Mouse (Mus musculus) limb, embryonic 13.5 days (tissue): ENCODE measurements around the gene Unc79. TPM values are rescaled to one million over a fixed set of nuclear protein-coding genes. Genes with fewer than 3 reads are reported as not detected.

Experiments used
- ATAC-seq: fragments of 200-750 bp; cut with Nextera tagmentation; 2 replicates; pipeline ENCODE4 v1.8.0; 2017; ENCODE audit warnings: low read depth, moderate number of reproducible peaks, moderate TSS enrichment; ENCODE audit not compliant: low FRiP score
- H3K27ac ChIP-seq: fragments of 300-500 bp; sonication (generic); 2 replicates; pipeline ENCODE4 v1.5.1; 2015; ENCODE audit warnings: inconsistent platforms, mild to moderate bottlenecking, moderate library complexity
- H3K27me3 ChIP-seq: fragments of 300-500 bp; sonication (generic); 2 replicates; pipeline ENCODE4 v1.6.1; 2015; ENCODE audit warnings: mild to moderate bottlenecking, inconsistent platforms
- H3K36me3 ChIP-seq: fragments of 300-500 bp; sonication (generic); 2 replicates; pipeline ENCODE4 v1.6.1; 2015; ENCODE audit warnings: inconsistent platforms, mild to moderate bottlenecking, moderate library complexity
- H3K4me1 ChIP-seq: fragments of 300-500 bp; sonication (generic); 2 replicates; pipeline ENCODE4 v1.6.1; 2015; ENCODE audit warnings: inconsistent platforms
- H3K4me2 ChIP-seq: fragments of 300-500 bp; sonication (generic); replicated peaks from 2 replicates; pipeline ENCODE4 v1.6.1; 2015; ENCODE audit warnings: inconsistent platforms, mild to moderate bottlenecking, moderate library complexity
- H3K4me3 ChIP-seq: fragments of 300-500 bp; sonication (generic); 2 replicates; pipeline ENCODE4 v1.5.1; 2015; ENCODE audit warnings: moderate library complexity, mild to moderate bottlenecking, inconsistent platforms
- H3K9ac ChIP-seq: fragments of 300-500 bp; sonication (generic); 2 replicates; pipeline ENCODE4 v1.6.1; 2015; ENCODE audit warnings: mild to moderate bottlenecking, inconsistent platforms
- H3K9me3 ChIP-seq: fragments of 300-500 bp; sonication (generic); 2 replicates; pipeline ENCODE4 v1.6.1; 2016; ENCODE audit warnings: inconsistent platforms
- WGBS: fragments of 180-500 bp; shearing (Covaris S2); methylation state at CpG from one replicate; pipeline ENCODE4 v1.1.7; 2015; 5-methylcytosine and 5-hydroxymethylcytosine counted together
- polyA plus RNA-seq: library from polyadenylated mRNA; unstranded; fragments of >200 nt; fragmentation: Nextera tagmentation; extraction: Ambion mirVana; gene quantifications from 2 replicates; pipeline ENCODE4 v1.2.1, GENCODE M21; 2015

The Unc79 gene
- polyA plus RNA-seq, result 0.05 and 0.20 TPM in 2 replicates

DNA sequence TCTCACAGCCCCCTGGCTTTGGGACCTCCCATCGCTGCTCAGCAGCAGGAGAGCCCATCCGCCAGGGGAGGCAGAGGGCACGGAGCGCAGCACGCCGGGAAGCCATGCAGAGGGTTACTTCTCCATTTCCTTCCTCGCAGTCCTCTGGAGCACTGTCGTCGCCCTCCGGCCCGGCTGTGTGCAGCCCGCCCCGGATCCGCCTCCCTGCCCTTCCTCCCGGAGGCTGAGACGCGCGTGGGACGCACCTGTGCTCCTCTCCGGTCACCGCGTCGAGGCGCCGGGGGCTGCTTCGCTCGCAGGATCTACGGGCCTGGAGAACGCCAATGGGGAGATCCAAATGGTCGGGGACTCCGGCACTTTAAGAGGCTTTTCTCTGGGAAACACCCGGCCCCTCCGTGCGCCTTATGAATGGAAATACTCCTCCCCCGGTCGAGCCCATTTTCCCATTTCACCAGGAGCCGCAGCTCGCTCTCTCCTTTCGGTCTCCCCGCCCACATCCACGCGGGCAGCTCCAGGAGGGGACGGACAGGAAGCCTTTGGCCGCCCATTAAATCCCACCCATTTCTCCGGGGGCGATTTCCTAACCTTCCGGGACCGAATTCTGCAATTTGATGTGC is at the start of gene Unc79:
Gene Unc79 (plus strand): TSS at position 82 of the 617 bp plus-strand sequence.
- peak; percentile 49; the same call in 1 of the 2 replicates for ATAC-seq
- Histone ChIP-seq H3K36me3 (no peaks in the 10 kb centered on the region), H3K4me3 (peak within 1 kb of the TSS; percentile 50), H3K4me2 (peak within 1 kb of the TSS; percentile 86), H3K9me3 (no peaks in the 10 kb centered on the region), H3K27ac (no peak within 1 kb of the TSS), H3K4me1 (peaks cover 15% of the 10 kb centered on the region), H3K27me3 (peaks cover 41% of the 10 kb centered on the region), H3K9ac (peak within 1 kb of the TSS; percentile 39; the same call in 1 of the 2 replicates)
- under 1% methylated on average over 48 of the region's 48 CpGs for whole genome bisulfite sequencing

DNA sequence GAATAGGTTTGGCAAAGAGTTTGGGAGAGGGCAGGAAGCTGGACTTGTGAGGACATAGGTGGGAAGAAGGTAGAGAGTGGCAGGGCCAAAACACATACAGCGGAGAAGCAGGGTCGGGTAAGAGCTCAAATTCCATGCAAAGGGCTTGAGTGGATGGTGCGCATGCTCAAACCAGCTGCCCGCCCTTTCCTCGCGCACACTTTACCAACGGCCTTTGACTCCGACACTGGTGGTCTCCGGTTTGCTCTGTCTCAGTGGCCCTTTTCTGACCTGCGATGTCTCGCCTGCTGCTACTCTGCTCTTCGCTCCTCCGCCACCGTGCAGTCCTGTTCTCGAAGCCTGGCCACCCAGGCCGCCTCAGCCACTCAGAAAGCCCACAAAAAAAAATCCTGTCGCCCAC is 49.6 kb upstream of the Unc79 start, which contains the start of gene Cox8c:
Gene Cox8c (plus strand): TSS at position 226 of the 400 bp plus-strand sequence.
- no peaks in the 10 kb centered on the region for H3K4me1 ChIP-seq
- H3K27me3 ChIP-seq, result no peaks in the 10 kb centered on the region
- H3K4me3 ChIP-seq, result no peak within 1 kb of the TSS
- H3K36me3 ChIP-seq, result no peaks in the 10 kb centered on the region
- 90% methylated on average over 17 of the region's 17 CpGs for WGBS
- no peak within 1 kb of the TSS for H3K27ac ChIP-seq
- ATAC-seq, result no peak
- peaks cover 2% of the 10 kb centered on the region; the same call in 1 of the 2 replicates for H3K9me3 ChIP-seq
- no peak within 1 kb of the TSS for H3K4me2 ChIP-seq
- H3K9ac ChIP-seq, result no peak within 1 kb of the TSS

DNA sequence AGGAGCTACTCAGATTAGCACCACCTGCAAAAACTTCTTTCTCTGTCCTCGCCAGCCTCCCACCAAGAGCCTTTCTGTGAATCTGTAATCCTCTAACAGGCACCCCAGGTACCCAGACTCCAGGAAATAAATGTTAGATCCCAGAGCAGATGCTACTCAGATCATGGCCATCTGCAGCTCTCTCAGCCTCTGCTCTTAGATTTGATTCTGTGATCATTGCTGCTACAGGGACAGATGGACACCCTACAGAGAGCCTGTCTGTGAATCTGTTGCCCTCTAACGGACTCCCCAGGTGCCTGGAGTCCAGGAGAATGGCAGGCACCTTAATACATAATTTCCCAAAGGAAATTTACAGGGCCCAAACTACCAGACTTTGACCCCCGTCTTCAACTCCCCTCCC is 40.5 kb upstream of the Unc79 start:
- Histone ChIP-seq H3K27me3 (peaks cover 10% of the 10 kb centered on the region), H3K36me3 (no peaks in the 10 kb centered on the region), H3K4me3 (no peak overlapping the region), H3K9ac (no peak overlapping the region), H3K4me2 (no peak overlapping the region), H3K9me3 (no peaks in the 10 kb centered on the region), H3K4me1 (no peaks in the 10 kb centered on the region), H3K27ac (no peak overlapping the region)
- WGBS, result 34% methylated on average over 3 of the region's 3 CpGs
- ATAC-seq, result no peak

DNA sequence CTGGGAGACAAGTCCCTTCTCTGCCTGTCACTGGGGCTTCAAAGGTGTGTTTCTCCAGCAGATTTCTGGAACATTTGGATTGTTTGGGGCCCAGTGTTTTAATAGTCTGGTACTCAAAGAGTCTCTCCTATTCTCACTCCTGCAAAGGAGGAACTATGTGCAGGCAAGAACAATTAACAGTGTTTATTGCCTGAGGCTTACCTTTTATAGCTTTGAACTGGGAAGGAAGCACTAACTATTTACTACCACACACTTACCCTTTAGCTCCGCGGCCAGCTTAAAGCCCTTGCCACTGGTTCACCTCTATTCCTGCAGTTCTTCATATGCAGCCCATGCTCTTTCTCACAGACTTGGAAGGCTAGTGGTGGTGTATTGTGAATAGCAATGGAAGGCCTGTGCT is 32.6 kb upstream of the Unc79 start:
- no peaks in the 10 kb centered on the region for H3K9me3 ChIP-seq
- WGBS, result 16% methylated on average over 2 of the region's 2 CpGs

DNA sequence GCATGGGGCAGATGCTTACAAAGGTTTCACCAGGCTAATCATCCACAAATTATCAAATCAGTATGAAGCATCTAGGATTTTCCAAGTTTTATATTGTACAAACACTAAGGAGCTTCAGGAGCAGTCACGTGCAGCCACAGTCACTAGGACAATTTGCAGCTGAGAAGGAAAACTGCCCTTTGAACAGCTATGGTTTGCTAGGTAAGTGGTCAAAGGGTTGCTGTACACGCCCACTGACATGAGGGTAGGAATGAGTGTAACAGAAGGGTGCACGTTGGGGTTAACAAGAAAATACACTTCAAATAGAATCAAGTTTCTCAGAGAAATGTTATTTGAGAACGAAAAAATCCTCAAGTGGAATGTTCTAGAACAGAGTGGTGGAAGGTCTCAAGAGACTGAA is 18.9 kb upstream of the Unc79 start:
- Histone ChIP-seq H3K4me2 (no peak overlapping the region), H3K9me3 (no peaks in the 10 kb centered on the region), H3K36me3 (no peaks in the 10 kb centered on the region), H3K9ac (no peak overlapping the region), H3K4me1 (no peaks in the 10 kb centered on the region), H3K27ac (no peak overlapping the region), H3K27me3 (no peaks in the 10 kb centered on the region), H3K4me3 (no peak overlapping the region)
- WGBS, result 74% methylated on average over 4 of the region's 4 CpGs
- no peak for ATAC-seq

More for the DNA sequence above, 32.6 kb upstream of the Unc79 start:
- Histone ChIP-seq H3K36me3 (no peaks in the 10 kb centered on the region), H3K27ac (no peak overlapping the region), H3K4me1 (peaks cover 7% of the 10 kb centered on the region; the same call in 1 of the 2 replicates), H3K4me2 (no peak overlapping the region), H3K27me3 (peaks cover 17% of the 10 kb centered on the region), H3K4me3 (no peak overlapping the region), H3K9ac (no peak overlapping the region)
- no peak for ATAC-seq

DNA sequence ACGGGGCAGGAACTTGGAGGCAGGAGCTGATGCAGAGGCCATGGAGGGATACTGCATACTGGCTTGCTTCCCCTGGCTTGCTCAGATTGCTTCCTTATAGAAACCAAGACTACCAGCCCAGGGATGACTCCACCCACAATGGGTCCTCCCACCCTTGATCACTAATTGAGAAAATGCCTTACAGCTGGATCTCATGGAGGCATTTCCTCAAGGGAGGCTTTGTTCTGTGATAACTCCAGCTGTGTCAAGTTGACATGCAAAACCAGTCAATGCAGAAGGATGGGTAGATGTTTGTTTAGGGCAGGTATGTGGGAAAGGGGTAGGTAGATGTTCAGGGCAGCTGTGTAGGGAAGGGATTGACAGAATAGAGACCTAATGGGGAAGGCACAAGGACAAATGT is 18.3 kb upstream of the Unc79 start:
- Histone ChIP-seq H3K36me3 (no peaks in the 10 kb centered on the region), H3K9me3 (no peaks in the 10 kb centered on the region), H3K27ac (no peak overlapping the region), H3K9ac (no peak overlapping the region), H3K4me3 (no peak overlapping the region), H3K27me3 (no peaks in the 10 kb centered on the region), H3K4me1 (no peaks in the 10 kb centered on the region), H3K4me2 (no peak overlapping the region)
- no peak for ATAC-seq
- WGBS, result 64% methylated on average over 1 of the region's 1 CpGs

DNA sequence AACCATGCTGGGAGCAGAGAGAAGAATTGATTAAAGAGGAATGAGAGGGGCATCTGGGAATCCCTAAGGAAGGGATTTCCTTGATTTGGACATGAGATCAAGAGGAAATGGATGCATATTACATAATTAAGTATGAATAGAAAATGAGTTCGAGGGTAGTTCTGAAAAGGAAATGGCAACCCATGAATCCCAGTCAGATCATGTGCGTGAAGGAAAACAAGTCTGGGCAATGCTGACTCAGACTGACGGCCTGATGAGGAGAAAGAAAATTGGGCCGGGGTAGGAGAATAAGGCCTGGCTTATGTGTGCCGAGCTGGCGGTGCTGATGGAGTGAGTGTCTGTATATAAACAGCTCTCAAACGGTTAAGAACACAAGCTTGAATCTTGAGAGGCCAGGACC is 17.9 kb upstream of the Unc79 start:
- H3K4me3 ChIP-seq, result no peak overlapping the region
- 88% methylated on average over 7 of the region's 7 CpGs for WGBS
- no peak for ATAC-seq
- no peaks in the 10 kb centered on the region for H3K4me1 ChIP-seq
- no peak overlapping the region for H3K4me2 ChIP-seq
- no peak overlapping the region for H3K27ac ChIP-seq
- H3K36me3 ChIP-seq, result no peaks in the 10 kb centered on the region
- H3K27me3 ChIP-seq, result no peaks in the 10 kb centered on the region
- no peak overlapping the region for H3K9ac ChIP-seq
- no peaks in the 10 kb centered on the region for H3K9me3 ChIP-seq

DNA sequence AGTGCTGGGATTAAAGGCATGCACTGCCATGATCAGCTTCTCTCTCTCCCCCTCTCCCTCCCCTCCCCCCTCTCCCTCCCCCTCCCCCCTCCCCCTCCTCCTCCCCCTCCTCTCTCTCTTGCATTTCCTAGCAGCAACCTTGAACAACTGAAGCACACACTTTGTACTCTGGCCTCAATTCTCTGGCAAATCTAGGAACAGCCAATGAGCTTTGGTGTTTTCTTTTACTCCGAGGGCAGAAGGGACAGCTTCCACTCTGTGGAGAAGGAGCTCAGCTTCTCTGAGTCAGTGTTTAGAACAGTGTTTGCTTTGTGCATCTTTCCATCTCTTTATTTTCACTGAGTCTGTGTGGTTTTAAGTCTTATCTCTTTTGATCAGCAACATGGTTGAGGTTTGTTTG is 12.8 kb upstream of the Unc79 start:
- Histone ChIP-seq H3K36me3 (no peaks in the 10 kb centered on the region), H3K4me2 (no peak overlapping the region), H3K4me1 (no peaks in the 10 kb centered on the region), H3K9me3 (no peaks in the 10 kb centered on the region), H3K9ac (no peak overlapping the region), H3K27me3 (no peaks in the 10 kb centered on the region), H3K27ac (no peak overlapping the region), H3K4me3 (no peak overlapping the region)
- 62% methylated on average over 1 of the region's 1 CpGs for WGBS
- ATAC-seq, result no peak

DNA sequence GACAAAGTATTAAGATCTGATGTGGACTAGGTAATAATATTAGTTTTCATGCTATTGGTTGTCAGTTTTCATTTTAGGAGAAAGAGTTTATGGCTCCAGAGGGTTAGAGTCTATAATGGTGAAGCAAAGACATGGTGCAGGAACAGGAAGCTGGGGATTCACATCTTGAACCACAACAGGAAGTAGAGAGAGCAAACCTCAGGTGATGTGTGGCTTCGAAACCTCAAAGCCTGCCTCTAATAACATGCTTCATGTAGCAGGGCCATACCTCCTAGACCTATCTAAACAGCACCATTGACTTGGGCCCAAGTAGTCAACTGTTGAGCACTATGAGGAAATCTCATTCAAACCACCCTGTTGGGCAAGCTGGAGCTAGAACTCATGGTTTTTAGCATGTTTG is 3.1 kb upstream of the Unc79 start:
- Histone ChIP-seq H3K4me1 (peaks cover 15% of the 10 kb centered on the region), H3K9ac (no peak overlapping the region), H3K27me3 (peaks cover 39% of the 10 kb centered on the region), H3K27ac (no peak overlapping the region), H3K4me2 (no peak overlapping the region), H3K4me3 (no peak overlapping the region), H3K36me3 (no peaks in the 10 kb centered on the region), H3K9me3 (no peaks in the 10 kb centered on the region)
- WGBS, result 87% methylated on average over 1 of the region's 1 CpGs
- ATAC-seq, result no peak

DNA sequence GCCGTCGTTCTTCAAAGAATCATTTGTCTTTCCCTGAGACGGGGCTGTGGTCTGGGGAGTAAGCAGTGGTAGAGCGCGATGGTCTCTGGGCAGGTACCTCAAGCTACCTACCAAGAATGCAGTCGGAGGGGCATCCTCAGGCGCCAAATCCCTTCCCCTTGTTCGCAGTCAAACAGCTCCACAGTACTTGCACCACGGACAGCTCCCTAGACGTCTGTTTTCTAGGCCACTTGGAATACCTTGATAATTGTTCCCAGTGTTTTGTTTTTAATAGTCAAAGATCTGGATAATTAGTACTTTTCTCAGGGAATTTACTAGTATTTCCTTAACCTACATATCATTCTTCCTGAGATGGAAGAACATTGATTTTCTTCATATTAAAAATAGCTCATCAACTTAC is 833 bp upstream of the Unc79 start:
- Histone ChIP-seq H3K36me3 (no peaks in the 10 kb centered on the region), H3K9me3 (no peaks in the 10 kb centered on the region), H3K4me3 (no peak overlapping the region), H3K4me2 (no peak overlapping the region), H3K4me1 (peaks cover 15% of the 10 kb centered on the region), H3K27me3 (peaks cover 41% of the 10 kb centered on the region), H3K27ac (no peak overlapping the region), H3K9ac (no peak overlapping the region)
- ATAC-seq, result no peak
- WGBS, result 27% methylated on average over 10 of the region's 10 CpGs

DNA sequence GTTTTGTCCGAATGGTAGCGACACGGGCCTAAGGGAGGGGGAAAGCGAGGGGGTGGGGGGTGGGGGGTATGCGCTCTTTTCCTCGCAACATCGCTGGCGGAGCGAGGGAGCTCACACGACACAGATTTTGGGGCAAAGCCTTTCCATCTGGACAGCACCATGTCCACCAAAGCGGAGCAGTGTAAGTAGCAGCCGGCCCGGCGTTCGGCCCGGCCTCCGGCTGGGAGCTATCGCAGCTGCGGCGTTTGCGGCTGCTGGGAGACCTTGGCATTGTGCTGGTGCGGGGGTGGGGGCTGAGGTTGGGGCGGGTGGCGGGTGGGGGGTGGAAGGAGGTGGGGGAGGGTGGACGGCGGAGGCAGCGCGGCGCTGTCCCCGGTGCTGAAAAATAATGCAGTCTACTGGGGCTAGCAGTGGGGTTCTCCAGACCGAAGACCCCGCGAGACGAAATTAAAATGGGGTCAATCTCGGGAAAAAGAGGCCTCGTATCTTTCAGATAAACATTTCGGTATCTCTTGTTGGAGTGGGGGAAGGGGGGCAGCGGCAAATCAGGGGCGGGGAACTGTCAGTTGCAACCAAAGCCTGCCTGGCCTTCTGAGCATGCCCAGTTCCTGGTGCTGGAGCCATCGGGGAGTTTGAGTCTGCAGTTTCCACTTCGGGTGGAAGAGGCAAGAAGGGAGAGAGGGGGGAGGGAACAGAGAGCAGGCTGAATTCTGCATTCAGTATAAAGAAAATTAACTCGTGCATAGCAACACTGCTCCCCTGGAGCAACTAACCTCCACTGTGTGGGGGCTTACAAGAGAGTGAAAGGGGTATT is 943 bp downstream of the Unc79 start:
- H3K4me2 ChIP-seq, result peak overlapping the region; percentile 86
- H3K4me1 ChIP-seq, result peaks cover 15% of the 10 kb centered on the region
- H3K36me3 ChIP-seq, result no peaks in the 10 kb centered on the region
- peaks cover 41% of the 10 kb centered on the region for H3K27me3 ChIP-seq
- H3K27ac ChIP-seq, result no peak overlapping the region
- no peak overlapping the region for H3K9ac ChIP-seq
- H3K4me3 ChIP-seq, result peak overlapping the region; percentile 50
- no peaks in the 10 kb centered on the region for H3K9me3 ChIP-seq
- WGBS, result under 1% methylated on average over 40 of the region's 42 CpGs
- ATAC-seq, result peak; percentile 81

DNA sequence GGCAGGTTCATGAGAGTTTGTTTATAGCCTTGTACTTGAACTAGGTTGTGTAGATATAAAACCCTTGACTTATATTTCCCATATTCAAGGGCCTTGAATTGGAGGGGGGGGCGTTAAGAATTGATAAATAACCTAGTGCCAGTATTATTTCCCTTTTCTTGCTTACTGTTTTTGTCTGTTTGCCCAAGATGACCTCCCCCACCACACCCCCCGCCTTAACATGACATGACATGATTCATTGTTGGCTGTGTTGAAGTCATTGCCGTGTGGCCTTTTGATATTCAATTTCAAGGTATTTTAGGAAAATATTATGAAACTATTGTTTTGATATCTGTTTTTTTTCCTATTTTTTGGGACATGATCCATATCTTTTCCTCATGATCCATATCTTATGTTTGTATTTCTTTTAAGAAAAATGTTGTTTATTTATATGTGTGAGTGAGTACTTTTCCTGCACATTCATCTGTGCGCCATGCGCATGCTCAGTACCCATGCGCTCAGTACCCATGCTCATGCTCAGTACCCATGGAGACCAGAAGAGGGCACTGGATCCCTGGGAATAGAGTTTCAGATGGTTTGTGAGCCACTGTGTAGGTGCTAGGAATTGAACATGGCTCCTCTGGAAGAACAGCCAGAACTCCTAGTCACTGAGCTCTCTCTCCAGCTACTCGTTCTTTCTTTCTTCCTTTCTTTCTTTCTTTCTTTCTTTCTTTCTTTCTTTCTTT is 11.6 kb downstream of the Unc79 start:
- Histone ChIP-seq H3K4me3 (no peak overlapping the region), H3K9me3 (no peaks in the 10 kb centered on the region), H3K36me3 (no peaks in the 10 kb centered on the region), H3K4me1 (no peaks in the 10 kb centered on the region), H3K4me2 (no peak overlapping the region), H3K9ac (no peak overlapping the region), H3K27ac (no peak overlapping the region), H3K27me3 (no peaks in the 10 kb centered on the region)
- 89% methylated on average over 7 of the region's 7 CpGs for WGBS
- ATAC-seq, result no peak
